Mouse (Mus musculus) liver, embryonic 18 days (tissue): ENCODE measurements around the gene 1700012B09Rik. TPM values are rescaled to one million over a fixed set of nuclear protein-coding genes. Genes with fewer than 3 reads are reported as not detected.

Source experiments
- polyA plus RNA-seq: library from polyadenylated mRNA; depleted of rRNA; stranded (reverse); fragments of >200 nt; gene quantifications from 2 replicates; pipeline ENCODE4 v1.2.3, GENCODE M21; 2012; rRNA removed

The 1700012B09Rik gene
- polyA plus RNA-seq, result not detected in 2 replicates

DNA sequence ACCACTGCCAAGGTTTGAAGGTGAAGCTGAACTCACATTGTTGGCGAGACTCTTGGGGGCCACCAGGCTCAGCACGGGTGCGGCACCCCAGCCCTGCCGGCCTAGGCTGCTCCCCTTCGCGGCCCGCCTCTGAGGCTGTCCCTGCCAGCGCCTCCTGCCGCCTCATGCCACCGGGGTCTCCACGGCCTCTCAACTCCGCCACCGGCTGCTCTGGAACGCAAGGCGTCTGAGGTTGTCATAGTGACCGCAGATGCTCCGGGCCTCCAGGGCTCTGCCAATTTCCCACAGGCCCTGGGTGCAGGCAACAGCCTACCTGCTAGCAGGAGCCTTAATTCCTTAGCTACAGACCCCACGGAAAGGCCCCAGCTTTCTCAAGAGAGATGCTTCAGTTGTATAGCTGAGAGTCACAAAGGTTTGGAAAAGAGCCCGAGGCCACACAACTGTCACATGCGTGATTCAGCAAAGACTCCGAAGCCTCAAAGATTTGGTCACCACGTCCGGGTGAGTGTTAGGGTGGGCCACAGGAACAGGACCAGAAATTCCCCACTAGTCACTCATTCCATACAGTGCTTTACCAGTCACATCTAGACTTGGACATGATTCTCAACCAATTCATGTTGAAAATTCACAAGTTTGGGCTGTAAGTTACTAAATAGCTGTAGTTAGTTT, at the start of gene 1700012B09Rik:
Gene 1700012B09Rik, minus strand, starts transcription at position 228 of the 669 bp plus-strand sequence.

DNA sequence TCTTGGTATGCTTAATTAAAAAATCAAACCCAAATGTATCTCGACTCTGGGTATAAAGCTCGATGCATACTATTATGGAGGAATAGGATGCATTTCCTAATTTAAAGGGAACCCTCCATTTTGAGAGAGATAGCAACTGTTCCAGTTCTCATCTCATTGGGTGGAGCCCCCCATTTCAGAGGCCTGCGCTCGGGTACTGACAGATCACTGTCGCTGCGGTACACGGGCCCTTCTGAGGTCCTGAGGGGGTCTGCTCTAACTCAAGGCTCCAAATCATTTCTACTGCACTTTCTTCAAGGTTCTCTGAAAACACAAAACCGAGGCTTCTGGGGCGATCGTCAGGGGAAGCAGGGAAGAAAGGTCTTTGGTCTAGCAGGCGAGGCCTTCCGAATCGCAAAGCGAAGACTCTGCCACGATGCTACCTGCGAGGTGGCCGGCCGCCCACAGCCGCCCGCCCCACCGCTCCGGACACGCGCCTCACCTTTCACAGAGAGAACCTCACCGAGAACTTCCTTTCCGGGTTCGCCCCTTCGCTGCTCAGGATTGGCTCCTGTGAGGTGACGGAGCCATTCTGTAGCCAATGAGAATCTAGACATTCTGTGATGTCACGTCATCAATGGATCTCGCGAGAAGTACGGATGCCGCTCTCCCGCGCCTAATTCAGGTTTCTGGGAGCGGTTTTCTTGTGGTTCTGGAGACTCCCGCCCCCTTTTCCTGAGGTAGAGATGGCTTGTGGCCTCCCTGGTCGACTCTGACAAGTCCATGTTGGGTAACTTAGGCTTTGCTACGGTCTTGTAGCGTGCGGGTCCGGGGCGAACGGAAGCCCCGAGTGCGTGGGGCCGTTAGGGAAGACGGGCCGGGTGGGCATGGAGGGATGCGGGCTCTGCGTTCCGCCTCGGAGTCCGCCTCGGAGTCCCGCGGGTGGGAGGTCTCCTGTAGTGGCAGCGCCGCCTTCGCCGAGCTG, 13.5 kb upstream of the 1700012B09Rik start, which contains the start of the genes Mre11a and Ankrd49:
Gene Mre11a, plus strand, starts transcription at position 616 of the 964 bp plus-strand sequence.
Gene Ankrd49, minus strand, starts transcription at position 818 of the 964 bp plus-strand sequence.

DNA sequence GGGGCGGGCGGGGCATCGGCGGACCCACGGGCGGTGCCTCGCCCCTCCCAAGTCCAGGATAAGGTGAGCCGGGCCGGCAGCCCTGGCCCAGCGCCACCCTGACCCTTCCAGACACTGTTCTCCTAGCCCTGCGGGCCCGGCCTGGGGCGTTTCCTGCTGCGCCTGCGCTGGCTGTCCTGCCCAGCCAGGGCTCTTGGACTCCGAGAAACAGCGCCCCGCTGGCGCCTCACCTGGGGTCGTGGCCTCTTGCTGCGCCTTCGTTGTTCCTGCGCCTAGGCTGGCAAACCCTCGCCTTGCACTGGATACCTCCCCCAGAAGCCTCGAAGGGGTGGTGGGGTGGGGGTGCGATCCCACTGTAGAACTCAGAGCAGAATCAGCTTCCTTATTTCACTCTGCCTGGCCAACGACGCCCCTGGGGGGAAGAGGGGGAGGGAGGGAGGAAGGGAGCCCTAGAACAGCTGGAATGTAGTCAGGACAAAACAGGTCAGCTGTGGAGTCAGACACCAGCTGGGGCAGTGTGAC, 18.8 kb downstream of the 1700012B09Rik start, which contains the start of gene Fut4:
Gene Fut4, minus strand, starts transcription at position 393 of the 522 bp plus-strand sequence.

DNA sequence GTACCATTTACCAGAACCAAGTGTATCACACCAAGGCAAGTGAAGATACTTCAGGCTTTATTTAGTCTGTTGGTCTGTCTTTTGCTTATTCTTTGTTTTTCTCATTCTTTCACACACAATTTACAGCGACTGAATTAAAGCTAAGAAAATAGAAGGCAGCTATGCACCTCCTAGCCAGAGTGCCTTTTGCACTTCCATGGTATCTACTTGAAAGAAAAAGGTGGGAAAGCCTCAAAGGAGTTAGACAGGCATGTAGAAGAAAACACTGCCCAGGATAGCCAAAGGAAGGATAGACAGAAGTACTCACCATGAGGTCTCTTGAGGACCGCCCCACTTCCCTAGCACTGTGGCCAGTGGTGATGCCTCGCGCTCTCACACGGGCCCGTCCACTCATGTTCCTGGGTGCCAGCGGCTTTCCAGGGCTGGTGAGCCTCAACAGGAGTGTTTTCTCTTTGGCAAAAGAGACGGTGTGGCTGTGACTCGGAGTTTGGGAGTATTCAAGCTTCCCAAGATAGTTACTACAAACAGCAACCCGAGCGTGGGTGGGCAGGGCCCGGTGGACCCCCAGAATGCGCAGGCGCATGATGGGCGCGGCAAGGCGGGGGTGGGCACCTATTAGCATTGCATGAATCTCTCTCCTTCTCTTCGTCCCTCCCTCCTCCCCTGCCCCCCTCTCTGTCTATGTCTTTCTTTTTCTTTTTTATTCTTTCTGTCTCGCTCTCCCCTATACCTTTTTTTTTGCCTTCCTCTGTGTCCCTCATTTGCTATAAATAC, 30.5 kb downstream of the 1700012B09Rik start, which contains the start of gene Piwil4:
Gene Piwil4, minus strand, starts transcription at position 583 of the 774 bp plus-strand sequence.

Other genes with a start within 250 kb of the 1700012B09Rik start
- 2.7 and 3.3 TPM in 2 replicates for gene Amotl1, start 126.0 kb downstream of the 1700012B09Rik start, polyA plus RNA-seq
- gene Piwil4, start 30.3 kb downstream of the 1700012B09Rik start, polyA plus RNA-seq, result 0.05 and 0.10 TPM in 2 replicates
- gene Fut4, start 18.6 kb downstream of the 1700012B09Rik start, polyA plus RNA-seq, result 0.41 and 0.49 TPM in 2 replicates
- gene Mre11a, start 13.6 kb upstream of the 1700012B09Rik start, polyA plus RNA-seq, result 3.3 and 3.9 TPM in 2 replicates
- 9.6 and 10.6 TPM in 2 replicates for gene Ankrd49, start 13.8 kb upstream of the 1700012B09Rik start, polyA plus RNA-seq
- not detected in 2 replicates for gene Gpr83, start 89.2 kb upstream of the 1700012B09Rik start, polyA plus RNA-seq
- gene Izumo1r, start 132.9 kb upstream of the 1700012B09Rik start, polyA plus RNA-seq, result 0.07 TPM in 1 of 2 replicates, not detected in the other